In the genomic region with DNA sequence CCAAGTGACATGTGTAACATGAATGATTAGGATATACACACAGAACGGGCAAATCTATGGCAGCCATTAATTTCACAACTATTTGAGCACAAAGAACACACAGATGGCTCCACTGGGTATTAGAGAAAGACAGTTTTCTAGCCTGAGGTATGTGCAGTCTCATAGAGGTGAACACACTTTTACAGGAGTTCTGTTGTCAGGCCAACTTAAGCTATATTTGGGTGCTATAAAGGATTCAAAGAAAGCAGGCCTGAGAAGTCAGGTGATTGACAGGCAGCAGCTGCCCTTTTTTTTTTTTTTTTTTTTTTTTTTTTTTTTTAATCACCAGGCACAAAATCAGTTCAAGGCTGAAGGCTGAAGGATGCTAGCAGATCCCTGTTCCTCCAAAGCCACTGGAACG, we compare ENCODE assay signal across 11 mouse cellular contexts.
DNase-seq lines count a peak whose midpoint lies in the region; ATAC-seq and TF ChIP-seq lines count a peak whose summit lies in the region.
"Had no signal": no experiment of that assay in that cellular context is flagged by ENCODE, and none has a peak within 500 bp of the region (broad histone marks: within the 10 kb centered on the region; RNA-seq: fewer than 3 reads in every experiment).

No protein-coding gene starts in this region.

- H3K9me3 ChIP-seq in forebrain, embryonic 10.5 days: no peaks in the 10 kb centered on the region
- H3K9me3 ChIP-seq in forebrain, postnatal 0 days (ENCODE audit: low read length): no peaks in the 10 kb centered on the region
- H3K9me3 ChIP-seq in forebrain, embryonic 11.5 days (ENCODE audit: control insufficient read depth, low read length): no peaks in the 10 kb centered on the region
- no peaks in the 10 kb centered on the region for H3K9me3 ChIP-seq in hindbrain, embryonic 14.5 days (ENCODE audit: control insufficient read depth, low read length)
- H3K9me3 ChIP-seq in midbrain, embryonic 14.5 days (ENCODE audit: control insufficient read depth, low read length): no peaks in the 10 kb centered on the region
- H3K9me3 ChIP-seq: heart, embryonic 15.5 days; limb, embryonic 13.5 days had no signal

- H3K4me3 ChIP-seq in forebrain, embryonic 10.5 days: no peak overlapping the region
- no peak overlapping the region for H3K4me3 ChIP-seq in forebrain, postnatal 0 days (ENCODE audit: low read depth, low read length)
- H3K4me3 ChIP-seq in forebrain, embryonic 11.5 days (ENCODE audit: low read depth, low read length): no peak overlapping the region
- no peak overlapping the region for H3K4me3 ChIP-seq in hindbrain, embryonic 14.5 days (replicated peaks; ENCODE audit: low read length)
- H3K4me3 ChIP-seq in midbrain, embryonic 14.5 days (replicated peaks; ENCODE audit: low read depth, low read length): no peak overlapping the region
- H3K4me3 ChIP-seq: heart, embryonic 15.5 days; limb, embryonic 13.5 days had no signal

- H3K27me3 ChIP-seq in forebrain, embryonic 10.5 days (ENCODE audit: poor library complexity, severe bottlenecking): no peaks in the 10 kb centered on the region
- no peaks in the 10 kb centered on the region for H3K27me3 ChIP-seq in forebrain, postnatal 0 days (ENCODE audit: insufficient read depth, low read length)
- no peaks in the 10 kb centered on the region for H3K27me3 ChIP-seq in forebrain, embryonic 11.5 days (ENCODE audit: control insufficient read depth, insufficient read depth, low read length)
- H3K27me3 ChIP-seq in hindbrain, embryonic 14.5 days (ENCODE audit: control insufficient read depth, insufficient read depth, low read length): no peaks in the 10 kb centered on the region
- no peaks in the 10 kb centered on the region for H3K27me3 ChIP-seq in midbrain, embryonic 14.5 days (ENCODE audit: control insufficient read depth, insufficient read depth, low read length)
- H3K27me3 ChIP-seq: heart, embryonic 15.5 days; limb, embryonic 13.5 days had no signal

- no peak overlapping the region for H3K9ac ChIP-seq in forebrain, postnatal 0 days
- H3K9ac ChIP-seq in forebrain, embryonic 11.5 days (ENCODE audit: low read length): no peak overlapping the region
- no peak overlapping the region for H3K9ac ChIP-seq in hindbrain, embryonic 14.5 days
- no peak overlapping the region for H3K9ac ChIP-seq in midbrain, embryonic 14.5 days (replicated peaks; ENCODE audit: low read length)
- H3K9ac ChIP-seq: heart, embryonic 15.5 days; limb, embryonic 13.5 days had no signal

- no peak for DNase-seq in forebrain, embryonic 10.5 days (ENCODE audit: extremely low spot score, low spot score)
- DNase-seq in forebrain, postnatal 0 days: no peak
- no peak for DNase-seq in forebrain, embryonic 11.5 days (ENCODE audit: low spot score)
- DNase-seq in hindbrain, embryonic 14.5 days (ENCODE audit: low spot score): peak; percentile 49
- no peak for DNase-seq in midbrain, embryonic 14.5 days
- DNase-seq in lung, postnatal 14 days: no peak
- no peak for DNase-seq in ovary, postnatal 14 days (ENCODE audit: low spot score)
- DNase-seq in heart, adult 8-10 months (ENCODE audit: low spot score): no peak
- DNase-seq: lung, postnatal 36 days had no signal

- peaks cover 51% of the 10 kb centered on the region for H3K4me1 ChIP-seq in forebrain, embryonic 10.5 days
- H3K4me1 ChIP-seq in forebrain, postnatal 0 days (ENCODE audit: insufficient read depth): peaks cover 4% of the 10 kb centered on the region; the same call in 1 of the 2 replicates
- H3K4me1 ChIP-seq in forebrain, embryonic 11.5 days (replicated peaks; ENCODE audit: control insufficient read depth, insufficient read depth, low read length): peaks cover 2% of the 10 kb centered on the region; the same call in 1 of the 2 replicates
- peaks cover 18% of the 10 kb centered on the region for H3K4me1 ChIP-seq in hindbrain, embryonic 14.5 days (replicated peaks; ENCODE audit: control insufficient read depth, insufficient read depth, low read length)
- peaks cover 18% of the 10 kb centered on the region for H3K4me1 ChIP-seq in midbrain, embryonic 14.5 days (ENCODE audit: control insufficient read depth, insufficient read depth, low read length)

- H3K36me3 ChIP-seq in forebrain, embryonic 10.5 days (replicated peaks): no peaks in the 10 kb centered on the region
- H3K36me3 ChIP-seq in forebrain, postnatal 0 days (ENCODE audit: insufficient read depth): no peaks in the 10 kb centered on the region
- H3K36me3 ChIP-seq in forebrain, embryonic 11.5 days (ENCODE audit: control insufficient read depth, insufficient read depth, low read length): no peaks in the 10 kb centered on the region
- no peaks in the 10 kb centered on the region for H3K36me3 ChIP-seq in hindbrain, embryonic 14.5 days (replicated peaks; ENCODE audit: control insufficient read depth, insufficient read depth)
- no peaks in the 10 kb centered on the region for H3K36me3 ChIP-seq in midbrain, embryonic 14.5 days (ENCODE audit: control insufficient read depth, insufficient read depth, low read length)
- H3K36me3 ChIP-seq: heart, embryonic 15.5 days; limb, embryonic 13.5 days had no signal

- H3K4me2 ChIP-seq in forebrain, postnatal 0 days (ENCODE audit: low read depth): no peak overlapping the region
- no peak overlapping the region for H3K4me2 ChIP-seq in forebrain, embryonic 11.5 days (ENCODE audit: low read depth, low read length, severe bottlenecking)
- H3K4me2 ChIP-seq in hindbrain, embryonic 14.5 days (replicated peaks): no peak overlapping the region
- no peak overlapping the region for H3K4me2 ChIP-seq in midbrain, embryonic 14.5 days (ENCODE audit: low read length)
- H3K4me2 ChIP-seq: heart, embryonic 15.5 days; limb, embryonic 13.5 days had no signal

- peak overlapping the region; percentile 72; the same call in 1 of the 2 replicates for H3K27ac ChIP-seq in forebrain, embryonic 10.5 days
- H3K27ac ChIP-seq in forebrain, postnatal 0 days (ENCODE audit: low read depth, low read length): no peak overlapping the region
- peak overlapping the region; percentile 41 for H3K27ac ChIP-seq in forebrain, embryonic 11.5 days (ENCODE audit: low read depth, low read length)
- H3K27ac ChIP-seq in hindbrain, embryonic 14.5 days: no peak overlapping the region
- peak overlapping the region; percentile 10; the same call in 1 of the 2 replicates for H3K27ac ChIP-seq in midbrain, embryonic 14.5 days (replicated peaks; ENCODE audit: low read depth, low read length)
- H3K27ac ChIP-seq: heart, embryonic 15.5 days had no signal

- no peak for ATAC-seq in forebrain, postnatal 0 days
- peak; percentile 54 for ATAC-seq in forebrain, embryonic 11.5 days (replicated peaks; ENCODE audit: low FRiP score)
- ATAC-seq in hindbrain, embryonic 14.5 days (ENCODE audit: low FRiP score): 0 out of 2 replicates have a peak, but pooled peaks have one; percentile 8
- ATAC-seq in midbrain, embryonic 14.5 days (ENCODE audit: low FRiP score, low TSS enrichment): peak; percentile 58; the same call in 1 of the 2 replicates

- WGBS in forebrain, embryonic 10.5 days: 51% methylated on average over 2 of the region's 2 CpGs
- 14% methylated on average over 2 of the region's 2 CpGs for WGBS in forebrain, postnatal 0 days
- 22% methylated on average over 2 of the region's 2 CpGs for WGBS in forebrain, embryonic 11.5 days
- WGBS in hindbrain, embryonic 14.5 days: 21% methylated on average over 2 of the region's 2 CpGs
- 6% methylated on average over 2 of the region's 2 CpGs for WGBS in midbrain, embryonic 14.5 days

- TF ChIP-seq CTCF in forebrain, postnatal 0 days (IDR thresholded peaks at IDR 0.05; ENCODE audit: low read depth): no peak

Comparison
In these comparisons a context has a peak if more than half of its experiments do, and no peak if none do; other contexts are left out.
1. H3K27ac ChIP-seq: peak in forebrain, embryonic 10.5 days (single experiment), forebrain, embryonic 11.5 days (single experiment) and midbrain, embryonic 14.5 days (single experiment); none in forebrain, postnatal 0 days (single experiment) and hindbrain, embryonic 14.5 days (single experiment).